Mouse (Mus musculus): ENCODE measurements around the gene Plcb3.

- TF ChIP-seq GATA1 (IDR thresholded peaks at IDR 0.05; ENCODE audit: borderline replicate concordance, low read length) (no peak), FLI1 (IDR thresholded peaks at IDR 0.05; ENCODE audit: low read length) (no peak)
Measured at GRCm38 (mm10) chr19:7018546-7018945, 42.3 kb upstream of the Plcb3 start.

Data from megakaryocyte, embryonic 14.5 days (primary cell).